Mouse (Mus musculus) adrenal gland, postnatal 0 days (tissue): Measurements from ENCODE around the gene Ly6g6f. TPM values are rescaled to one million over a fixed set of nuclear protein-coding genes. Genes with fewer than 3 reads are reported as not detected.

Source experiments
- polyA plus RNA-seq: library from polyadenylated mRNA; unstranded; fragments of >200 nt; fragmentation: Nextera tagmentation; extraction: Ambion mirVana; gene quantifications from 2 replicates; pipeline ENCODE4 v1.2.1, GENCODE M21; 2015

The Ly6g6f gene
- polyA plus RNA-seq, 1 experiment from 2014 or later, result 0.73 TPM

DNA sequence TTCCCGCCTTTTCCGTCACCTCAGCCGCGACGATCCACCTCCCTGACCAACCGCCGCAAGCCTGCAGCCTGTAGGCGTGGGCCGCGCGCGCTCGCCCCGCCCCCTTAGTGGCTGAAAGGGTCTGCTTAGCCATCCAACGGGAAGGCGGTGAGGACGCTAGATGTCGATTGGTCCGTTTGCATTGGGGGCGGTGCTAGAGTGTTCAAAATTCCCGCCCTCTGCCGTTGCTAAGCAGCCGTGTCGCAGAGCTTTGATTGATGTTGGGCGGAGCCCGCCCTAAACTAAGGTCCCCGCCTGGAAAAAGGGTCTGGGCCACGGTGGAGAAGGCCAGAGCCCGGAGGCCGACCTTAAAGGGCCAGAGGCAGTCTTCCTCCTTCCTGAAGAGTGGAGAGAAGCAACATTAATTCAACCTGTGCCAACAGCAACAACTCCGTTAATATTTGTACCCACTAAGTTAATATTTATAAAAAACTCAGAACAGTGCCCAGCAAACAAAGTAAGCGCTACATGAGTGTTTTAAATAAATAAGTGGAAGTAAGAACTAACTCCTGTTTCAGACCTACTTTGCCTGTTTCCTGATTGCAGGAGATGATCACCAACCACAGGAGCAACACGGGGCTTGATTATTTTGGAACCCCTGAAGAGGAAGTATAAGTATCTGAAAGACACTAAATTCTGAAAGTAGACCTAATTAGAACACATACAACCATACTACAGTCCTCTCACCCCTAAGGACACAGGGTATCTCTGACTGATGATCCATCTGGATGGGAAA is 38.5 kb downstream of the Ly6g6f start, which contains the start of gene Msh5:
Gene Msh5 (minus strand): TSS at position 65 of the 775 bp plus-strand sequence.

Other genes starting within 250 kb of the Ly6g6f start
- 37.9 and 41.1 TPM in 2 replicates for gene Stk19, start 248.7 kb downstream of the Ly6g6f start, polyA plus RNA-seq
- 34.6 and 62.4 TPM in 2 replicates for gene Dxo, start 248.6 kb downstream of the Ly6g6f start, polyA plus RNA-seq
- 23.8 and 36.5 TPM in 2 replicates for gene Skiv2l, start 235.4 kb downstream of the Ly6g6f start, polyA plus RNA-seq
- gene Nelfe, start 235.2 kb downstream of the Ly6g6f start, polyA plus RNA-seq, result 56.9 and 73.9 TPM in 2 replicates
- 27.2 and 40.8 TPM in 2 replicates for gene Cfb, start 223.1 kb downstream of the Ly6g6f start, polyA plus RNA-seq
- gene Zbtb12, start 206.1 kb downstream of the Ly6g6f start, polyA plus RNA-seq, result 1.6 and 1.9 TPM in 2 replicates
- gene Gm20547, start 203.6 kb downstream of the Ly6g6f start, polyA plus RNA-seq, result not detected in 2 replicates
- gene C2, start 187.3 kb downstream of the Ly6g6f start, polyA plus RNA-seq, result 37.4 and 41.0 TPM in 2 replicates
- 45.4 and 52.6 TPM in 2 replicates for gene Ehmt2, start 187.1 kb downstream of the Ly6g6f start, polyA plus RNA-seq
- gene Slc44a4, start 171.1 kb downstream of the Ly6g6f start, polyA plus RNA-seq, result 1.1 TPM in 2 replicates
- 24.3 and 32.3 TPM in 2 replicates for gene Neu1, start 154.4 kb downstream of the Ly6g6f start, polyA plus RNA-seq
- gene Hspa1b, start 126.4 kb downstream of the Ly6g6f start, polyA plus RNA-seq, result 1.4 and 1.6 TPM in 2 replicates
- gene Gm20481, start 115.7 kb downstream of the Ly6g6f start, polyA plus RNA-seq, result not detected in 2 replicates
- gene Hspa1a, start 113.5 kb downstream of the Ly6g6f start, polyA plus RNA-seq, result 11.8 and 21.4 TPM in 2 replicates
- gene Hspa1l, start 112.9 kb downstream of the Ly6g6f start, polyA plus RNA-seq, result 0.11 and 0.17 TPM in 2 replicates
- gene Lsm2, start 103.7 kb downstream of the Ly6g6f start, polyA plus RNA-seq, result 62.8 and 87.8 TPM in 2 replicates
- 31.9 and 37.8 TPM in 2 replicates for gene Vars, start 84.6 kb downstream of the Ly6g6f start, polyA plus RNA-seq
- gene Vwa7, start 69.0 kb downstream of the Ly6g6f start, polyA plus RNA-seq, result 0.21 and 0.35 TPM in 2 replicates
- 4.2 and 6.4 TPM in 2 replicates for gene Sapcd1, start 57.6 kb downstream of the Ly6g6f start, polyA plus RNA-seq
- gene Msh5, start 38.9 kb downstream of the Ly6g6f start, polyA plus RNA-seq, result 2.5 and 3.4 TPM in 2 replicates
- gene Clic1, start 35.6 kb downstream of the Ly6g6f start, polyA plus RNA-seq, result 309 and 357 TPM in 2 replicates
- gene Ddah2, start 26.6 kb downstream of the Ly6g6f start, polyA plus RNA-seq, result 134 and 219 TPM in 2 replicates
- gene Ly6g6c, start 20.2 kb downstream of the Ly6g6f start, polyA plus RNA-seq, result 0.19 and 0.61 TPM in 2 replicates
- 0.55 and 0.69 TPM in 2 replicates for gene Mpig6b, start 19.4 kb downstream of the Ly6g6f start, polyA plus RNA-seq
- 0.12 and 0.55 TPM in 2 replicates for gene Ly6g6e, start 8.7 kb downstream of the Ly6g6f start, polyA plus RNA-seq
- 1.4 and 2.1 TPM in 2 replicates for gene Ly6g6d, start 7.5 kb downstream of the Ly6g6f start, polyA plus RNA-seq
- 94.1 and 104 TPM in 2 replicates for gene Abhd16a, start 3.7 kb upstream of the Ly6g6f start, polyA plus RNA-seq
- not detected in 2 replicates for gene Ly6g5c, start 22.7 kb upstream of the Ly6g6f start, polyA plus RNA-seq
- 0.30 and 0.47 TPM in 2 replicates for gene Ly6g5b, start 29.8 kb upstream of the Ly6g6f start, polyA plus RNA-seq
- 14.4 and 16.6 TPM in 2 replicates for gene Gpank1, start 35.8 kb upstream of the Ly6g6f start, polyA plus RNA-seq
- gene Csnk2b, start 36.4 kb upstream of the Ly6g6f start, polyA plus RNA-seq, result 161 and 223 TPM in 2 replicates
- gene D17H6S53E, start 40.8 kb upstream of the Ly6g6f start, polyA plus RNA-seq, result 8.9 and 11.5 TPM in 2 replicates
- gene Apom, start 46.4 kb upstream of the Ly6g6f start, polyA plus RNA-seq, result 26.8 and 40.5 TPM in 2 replicates
- gene Bag6, start 49.6 kb upstream of the Ly6g6f start, polyA plus RNA-seq, result 40.7 and 47.0 TPM in 2 replicates
- 64.0 and 83.9 TPM in 2 replicates for gene Prrc2a, start 79.3 kb upstream of the Ly6g6f start, polyA plus RNA-seq
- 28.3 and 48.7 TPM in 2 replicates for gene Aif1, start 90.5 kb upstream of the Ly6g6f start, polyA plus RNA-seq
- 25.5 and 35.9 TPM in 2 replicates for gene Lst1, start 102.8 kb upstream of the Ly6g6f start, polyA plus RNA-seq
- 2.1 and 4.4 TPM in 2 replicates for gene Ltb, start 108.8 kb upstream of the Ly6g6f start, polyA plus RNA-seq
- gene Tnf, start 116.4 kb upstream of the Ly6g6f start, polyA plus RNA-seq, result 0.26 and 0.39 TPM in 2 replicates
- gene Lta, start 119.7 kb upstream of the Ly6g6f start, polyA plus RNA-seq, result 0.09 and 0.25 TPM in 2 replicates
- 0.37 TPM in 1 of 2 replicates, not detected in the other for gene Gm16181, start 135.2 kb upstream of the Ly6g6f start, polyA plus RNA-seq
- 9.4 and 13.5 TPM in 2 replicates for gene Atp6v1g2, start 148.1 kb upstream of the Ly6g6f start, polyA plus RNA-seq
- gene Nfkbil1, start 150.2 kb upstream of the Ly6g6f start, polyA plus RNA-seq, result 15.2 and 18.3 TPM in 2 replicates
- 140 and 197 TPM in 2 replicates for gene Ddx39b, start 156.1 kb upstream of the Ly6g6f start, polyA plus RNA-seq
- gene H2-D1, start 177.1 kb upstream of the Ly6g6f start, polyA plus RNA-seq, result 191 and 238 TPM in 2 replicates
- 0.07 and 0.44 TPM in 2 replicates for gene H2-Q1, start 234.8 kb upstream of the Ly6g6f start, polyA plus RNA-seq